Comparison of ENCODE assay signal across 9 mouse cellular contexts in the genomic region with DNA sequence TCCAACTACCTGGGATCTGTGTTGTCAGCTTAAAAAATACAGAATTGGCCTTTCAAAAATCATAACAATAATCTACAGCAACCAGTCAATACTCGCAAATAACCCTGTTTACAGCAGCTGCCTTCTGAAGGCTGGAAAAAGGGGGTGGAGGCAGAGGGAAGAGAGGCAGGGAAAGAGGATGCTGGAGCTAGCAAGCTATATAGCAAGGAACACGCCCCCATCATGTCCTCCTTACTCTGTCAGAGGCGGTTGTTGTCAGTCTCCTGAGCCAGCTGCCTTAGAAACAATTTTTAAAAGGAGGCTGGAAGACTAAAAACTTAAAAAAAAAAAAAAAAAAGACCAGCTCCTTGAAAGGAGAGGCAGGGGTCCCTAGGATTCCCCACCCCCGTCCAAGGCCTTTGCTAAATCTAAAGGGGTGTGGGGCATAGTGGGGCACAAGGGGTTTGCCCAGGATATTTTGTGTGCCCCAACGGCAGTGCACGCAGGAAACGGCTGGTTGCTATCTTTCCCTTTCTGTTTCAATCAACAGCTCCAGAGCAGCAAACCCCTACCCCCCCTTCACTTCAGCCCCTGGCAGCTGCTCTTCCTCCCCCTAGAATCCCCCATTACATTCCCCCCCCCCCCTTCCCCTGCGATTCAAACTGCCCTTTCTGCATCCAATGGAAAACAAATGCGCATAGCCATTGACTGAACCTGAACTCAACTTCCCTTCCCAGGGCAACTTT. TPM values are rescaled to one million over a fixed set of nuclear protein-coding genes. Genes with fewer than 3 reads are reported as not detected.
DNase-seq lines count a peak whose midpoint lies in the region; ATAC-seq lines count a peak whose summit lies in the region.
"Had no signal": no experiment of that assay in that cellular context is flagged by ENCODE, and none has a peak within 500 bp of the region (broad histone marks: within the 10 kb centered on the region; RNA-seq: fewer than 3 reads in every experiment).

No protein-coding gene starts in this region.

- H3K4me2 ChIP-seq in forebrain, embryonic 12.5 days = peak overlapping the region; percentile 88
- peak overlapping the region; percentile 95 for H3K4me2 ChIP-seq in liver, embryonic 11.5 days
- H3K4me2 ChIP-seq in stomach, embryonic 15.5 days = peak overlapping the region; percentile 95

- H3K4me1 ChIP-seq in forebrain, embryonic 12.5 days = peaks cover 63% of the 10 kb centered on the region
- H3K4me1 ChIP-seq in liver, embryonic 11.5 days (replicated peaks; ENCODE audit: control insufficient read depth, insufficient read depth, low read length) = peaks cover 24% of the 10 kb centered on the region
- H3K4me1 ChIP-seq in stomach, embryonic 15.5 days = peaks cover 37% of the 10 kb centered on the region

- 17% methylated on average over 9 of the region's 9 CpGs for WGBS in forebrain, embryonic 12.5 days
- WGBS in liver, embryonic 11.5 days = 20% methylated on average over 9 of the region's 9 CpGs
- 18% methylated on average over 9 of the region's 9 CpGs for WGBS in stomach, embryonic 15.5 days

- H3K9ac ChIP-seq in forebrain, embryonic 12.5 days = peak overlapping the region; percentile 99
- H3K9ac ChIP-seq in liver, embryonic 11.5 days (ENCODE audit: low read depth, low read length) = peak overlapping the region; percentile 88
- 0 out of 2 replicates have a peak overlapping the region, but pooled peaks have one; percentile 9 for H3K9ac ChIP-seq in stomach, embryonic 15.5 days

- peak overlapping the region; percentile 94 for H3K4me3 ChIP-seq in forebrain, embryonic 12.5 days (replicated peaks)
- H3K4me3 ChIP-seq in liver, embryonic 11.5 days (ENCODE audit: low read depth, low read length) = peak overlapping the region; percentile 99
- H3K4me3 ChIP-seq in stomach, embryonic 15.5 days (replicated peaks) = peak overlapping the region; percentile 99

- intact Hi-C loops in heart, postnatal 10 days (cut with DNase I) = no loop called here

- no peak for ATAC-seq in forebrain, embryonic 12.5 days (ENCODE audit: low FRiP score)
- no peak for ATAC-seq in liver, embryonic 11.5 days (replicated peaks; ENCODE audit: low FRiP score)
- ATAC-seq in stomach, embryonic 15.5 days (ENCODE audit: insufficient read depth, low FRiP score, low read depth) = no peak
- ATAC-seq: Patski had no signal

- peak overlapping the region; percentile 99 for H3K27ac ChIP-seq in forebrain, embryonic 12.5 days
- H3K27ac ChIP-seq in liver, embryonic 11.5 days (ENCODE audit: low read depth, low read length) = peak overlapping the region; percentile 42; the same call in 1 of the 2 replicates
- peak overlapping the region; percentile 90 for H3K27ac ChIP-seq in stomach, embryonic 15.5 days

- no peaks in the 10 kb centered on the region for H3K27me3 ChIP-seq in forebrain, embryonic 12.5 days
- H3K27me3 ChIP-seq in liver, embryonic 11.5 days (replicated peaks; ENCODE audit: control insufficient read depth, insufficient read depth, low read length) = no peaks in the 10 kb centered on the region
- H3K27me3 ChIP-seq in stomach, embryonic 15.5 days (replicated peaks) = no peaks in the 10 kb centered on the region
- H3K27me3 ChIP-seq: Patski had no signal

- H3K36me3 ChIP-seq in forebrain, embryonic 12.5 days (replicated peaks) = peaks cover 10% of the 10 kb centered on the region
- peaks cover 4% of the 10 kb centered on the region; the same call in 1 of the 2 replicates for H3K36me3 ChIP-seq in liver, embryonic 11.5 days (ENCODE audit: control insufficient read depth, insufficient read depth, low read length)
- no peaks in the 10 kb centered on the region for H3K36me3 ChIP-seq in stomach, embryonic 15.5 days

- DNase-seq in heart, adult 11 months = peak; percentile 91
- DNase-seq in heart, postnatal 10 days = no peak
- DNase-seq in CD4-positive helper T cell, adult 2 months (ENCODE audit: low read depth, low spot score) = peak; percentile 74
- DNase-seq in liver, embryonic 11.5 days (ENCODE audit: low spot score) = no peak
- DNase-seq in left cerebral cortex, adult 11 months (ENCODE audit: low spot score) = no peak
- DNase-seq in layer of hippocampus, adult 11-12 months (ENCODE audit: low spot score) = no peak

- H3K9me3 ChIP-seq in forebrain, embryonic 12.5 days = no peaks in the 10 kb centered on the region
- no peaks in the 10 kb centered on the region for H3K9me3 ChIP-seq in liver, embryonic 11.5 days (ENCODE audit: control insufficient read depth, low read length)
- no peaks in the 10 kb centered on the region for H3K9me3 ChIP-seq in stomach, embryonic 15.5 days

RNA-seq across cellular contexts. Expression of a gene that starts 2.2 kb away (rescaled TPM):
- 10 to 100 TPM; 25.0 to 30.3 TPM for total RNA-seq in heart, postnatal 10 days (2021)
- polyA plus RNA-seq in forebrain, embryonic 12.5 days (2016; fragmentation: Nextera tagmentation; extraction: Ambion mirVana) = 27.4 and 28.3 TPM in 2 replicates
- 6.8 and 9.7 TPM in 2 replicates for polyA plus RNA-seq in liver, embryonic 11.5 days (2014; fragmentation: Nextera tagmentation; extraction: Ambion mirVana)
- polyA plus RNA-seq in stomach, embryonic 15.5 days (2015; fragmentation: Nextera tagmentation; extraction: Ambion mirVana) = 14.1 and 14.2 TPM in 2 replicates

RNA-seq across cellular contexts. Expression of a gene that starts 41.6 kb away (rescaled TPM):
- total RNA-seq in heart, postnatal 10 days (2021) = 1,000 to 10,000 TPM; 1,370 to 1,379 TPM
- polyA plus RNA-seq in forebrain, embryonic 12.5 days (2016; fragmentation: Nextera tagmentation; extraction: Ambion mirVana) = 524 and 567 TPM in 2 replicates
- 671 and 713 TPM in 2 replicates for polyA plus RNA-seq in liver, embryonic 11.5 days (2014; fragmentation: Nextera tagmentation; extraction: Ambion mirVana)
- 757 and 776 TPM in 2 replicates for polyA plus RNA-seq in stomach, embryonic 15.5 days (2015; fragmentation: Nextera tagmentation; extraction: Ambion mirVana)

Comparison
In these comparisons a context has a peak if more than half of its experiments do, and no peak if none do; other contexts are left out.
1. DNase-seq: peak in heart, adult 11 months (single experiment) and CD4-positive helper T cell, adult 2 months (single experiment); none in heart, postnatal 10 days (0 of 2), liver, embryonic 11.5 days (single experiment), left cerebral cortex, adult 11 months (single experiment) and layer of hippocampus, adult 11-12 months (single experiment).
2. H3K27ac ChIP-seq: peak in every context shown above with its lines; median percentile 99 in forebrain, embryonic 12.5 days; 90 in stomach, embryonic 15.5 days; 42 in liver, embryonic 11.5 days.
3. H3K9ac ChIP-seq: peak in every context shown above with its lines; median percentile 99 in forebrain, embryonic 12.5 days; 88 in liver, embryonic 11.5 days; 9 in stomach, embryonic 15.5 days.
4. Peak in every context shown above with its lines, with median percentiles within 50 percentile points of each other: H3K4me2 ChIP-seq and H3K4me3 ChIP-seq.